Mouse (Mus musculus) heart, embryonic 13.5 days (tissue): ENCODE data around the gene Laptm4a. TPM values are rescaled to one million over a fixed set of nuclear protein-coding genes. Genes with fewer than 3 reads are reported as not detected.

Source experiments
- ATAC-seq: fragments of 200-750 bp; cut with Nextera tagmentation; 2 replicates; pipeline ENCODE4 v1.8.0; 2017; ENCODE audit warnings: moderate TSS enrichment; ENCODE audit not compliant: insufficient number of reproducible peaks, low FRiP score, low TSS enrichment; ENCODE audit errors: extremely low read depth
- H3K27ac ChIP-seq: fragments of 300-500 bp; sonication (generic); replicated peaks from 2 replicates; pipeline ENCODE4 v1.5.1; 2015; ENCODE audit warnings: moderate library complexity, mild to moderate bottlenecking, inconsistent platforms
- H3K27me3 ChIP-seq: fragments of 300-500 bp; sonication (generic); replicated peaks from 2 replicates; pipeline ENCODE4 v1.6.1; 2015; ENCODE audit warnings: mild to moderate bottlenecking, inconsistent platforms
- H3K36me3 ChIP-seq: fragments of 300-500 bp; sonication (generic); 2 replicates; pipeline ENCODE4 v1.6.1; 2015; ENCODE audit warnings: mild to moderate bottlenecking, inconsistent platforms
- H3K4me1 ChIP-seq: fragments of 300-500 bp; sonication (generic); 2 replicates; pipeline ENCODE4 v1.6.1; 2015; ENCODE audit warnings: inconsistent platforms
- H3K4me2 ChIP-seq: fragments of 300-500 bp; sonication (generic); 2 replicates; pipeline ENCODE4 v1.6.1; 2015; ENCODE audit warnings: inconsistent platforms, mild to moderate bottlenecking, moderate library complexity
- H3K4me3 ChIP-seq: fragments of 300-500 bp; sonication (generic); 2 replicates; pipeline ENCODE4 v1.5.1; 2015; ENCODE audit warnings: moderate library complexity, mild to moderate bottlenecking, inconsistent platforms
- H3K9ac ChIP-seq: fragments of 300-500 bp; sonication (generic); 2 replicates; pipeline ENCODE4 v1.6.1; 2015; ENCODE audit warnings: inconsistent platforms, mild to moderate bottlenecking, moderate library complexity
- H3K9me3 ChIP-seq: fragments of 300-500 bp; sonication (generic); 2 replicates; pipeline ENCODE4 v1.6.1; 2016; ENCODE audit warnings: inconsistent platforms
- WGBS: fragments of 180-500 bp; shearing (Covaris S2); methylation state at CpG from one replicate; pipeline ENCODE4 v1.1.7; 2015; ENCODE audit warnings: mixed read lengths; 5-methylcytosine and 5-hydroxymethylcytosine counted together
- polyA plus RNA-seq: library from polyadenylated mRNA; unstranded; fragments of >200 nt; fragmentation: Nextera tagmentation; extraction: Ambion mirVana; gene quantifications from 2 replicates; pipeline ENCODE4 v1.2.1, GENCODE M21; 2015

Gene Laptm4a
- polyA plus RNA-seq, 1 experiment from 2014 or later = 245 TPM

DNA sequence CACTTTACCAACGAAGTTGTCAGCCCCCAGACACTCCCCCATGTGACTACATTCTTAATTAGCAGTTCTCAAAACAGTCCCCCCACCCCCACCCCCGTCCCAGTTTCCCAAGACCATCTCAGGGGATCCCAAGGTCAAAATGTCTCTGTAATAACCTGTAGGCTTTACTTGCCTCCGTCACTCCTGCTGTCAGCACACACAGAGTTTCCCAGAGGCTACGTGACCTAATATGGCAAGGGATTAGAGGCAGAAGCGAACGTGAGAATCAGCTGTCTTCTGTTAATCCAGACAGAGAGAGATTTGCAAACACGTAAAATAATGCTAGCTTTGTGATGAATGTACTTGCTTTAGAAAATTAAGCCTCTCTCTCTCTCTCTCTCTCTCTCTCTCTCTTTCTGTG lies 33.0 kb upstream of the Laptm4a start:
- Histone ChIP-seq H3K4me1 (peaks cover 34% of the 10 kb centered on the region), H3K9ac (no peak overlapping the region), H3K27me3 (no peaks in the 10 kb centered on the region; the same call in 1 of the 2 replicates), H3K27ac (peak overlapping the region; percentile 48), H3K4me3 (no peak overlapping the region), H3K4me2 (no peak overlapping the region), H3K9me3 (no peaks in the 10 kb centered on the region), H3K36me3 (no peaks in the 10 kb centered on the region)
- 25% methylated on average over 7 of the region's 7 CpGs for WGBS
- no peak for ATAC-seq

DNA sequence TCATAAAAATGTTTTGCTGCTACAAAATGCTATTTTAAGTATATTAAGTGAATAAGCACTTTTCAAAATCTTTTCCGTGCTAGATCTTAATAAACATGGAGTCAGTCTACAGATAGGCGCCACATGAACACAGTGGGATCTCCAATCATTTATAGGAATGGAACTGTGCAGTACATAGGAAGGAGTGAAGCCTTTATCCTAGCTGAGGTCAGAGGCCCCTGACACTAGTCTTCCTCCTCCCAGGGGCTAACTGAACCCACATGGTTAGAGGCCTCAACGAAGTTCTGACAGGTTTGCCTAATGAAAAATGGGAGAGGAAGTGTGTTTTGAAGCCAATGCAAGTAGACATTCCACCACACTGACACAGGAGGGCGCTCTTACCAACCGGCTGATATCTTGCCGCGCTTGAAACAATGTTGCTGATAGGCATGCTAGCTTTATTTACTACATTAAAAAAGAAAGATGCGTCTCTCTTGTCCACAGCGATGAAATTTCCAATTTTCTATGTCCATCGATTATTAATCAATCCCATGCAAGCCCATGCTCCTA lies 32.3 kb upstream of the Laptm4a start:
- H3K4me1 ChIP-seq = peaks cover 36% of the 10 kb centered on the region
- H3K27ac ChIP-seq = no peak overlapping the region; the same call in 1 of the 2 replicates
- H3K27me3 ChIP-seq = no peaks in the 10 kb centered on the region; the same call in 1 of the 2 replicates
- H3K4me2 ChIP-seq = no peak overlapping the region
- 19% methylated on average over 10 of the region's 10 CpGs for WGBS
- ATAC-seq = no peak
- no peak overlapping the region for H3K4me3 ChIP-seq
- no peak overlapping the region for H3K9ac ChIP-seq
- H3K36me3 ChIP-seq = no peaks in the 10 kb centered on the region
- H3K9me3 ChIP-seq = no peaks in the 10 kb centered on the region

DNA sequence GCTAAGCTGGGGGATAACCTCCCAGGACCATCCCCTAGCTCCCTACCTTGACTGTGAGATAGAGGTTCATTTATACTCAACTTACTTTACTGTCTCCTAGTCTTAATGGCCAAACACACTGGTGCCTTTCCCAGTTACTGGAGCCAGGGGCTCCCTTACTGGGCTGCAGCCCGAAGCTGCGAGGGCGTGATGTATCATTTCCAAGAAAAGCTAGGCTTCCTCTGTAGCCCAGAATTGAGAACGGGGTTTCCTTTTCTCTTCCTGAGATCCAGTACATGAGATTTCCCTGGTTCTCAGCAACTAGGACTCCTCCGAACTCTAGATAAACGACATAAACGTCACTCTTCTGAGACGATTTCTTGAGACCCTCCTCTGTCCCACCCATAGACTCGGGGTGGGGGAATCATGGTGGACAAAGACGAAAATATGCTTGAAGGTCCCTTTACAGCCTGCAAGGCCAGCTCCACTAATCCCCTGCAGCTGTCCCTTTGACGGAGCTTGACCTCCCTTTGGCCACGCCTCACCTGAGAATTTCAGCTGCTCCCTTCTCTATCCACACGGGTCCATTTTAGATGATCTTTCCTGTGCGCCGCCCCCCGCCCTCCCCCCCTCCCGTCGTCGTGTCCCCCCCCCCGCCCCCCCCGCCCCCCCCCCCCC lies 28.5 kb upstream of the Laptm4a start:
- WGBS = 39% methylated on average over 13 of the region's 21 CpGs
- Histone ChIP-seq H3K9ac (peak overlapping the region; percentile 33; the same call in 1 of the 2 replicates), H3K4me1 (peaks cover 32% of the 10 kb centered on the region), H3K4me3 (peak overlapping the region; percentile 24; the same call in 1 of the 2 replicates), H3K27ac (no peak overlapping the region), H3K9me3 (no peaks in the 10 kb centered on the region), H3K36me3 (no peaks in the 10 kb centered on the region), H3K27me3 (no peaks in the 10 kb centered on the region), H3K4me2 (peak overlapping the region; percentile 57)
- no peak for ATAC-seq

DNA sequence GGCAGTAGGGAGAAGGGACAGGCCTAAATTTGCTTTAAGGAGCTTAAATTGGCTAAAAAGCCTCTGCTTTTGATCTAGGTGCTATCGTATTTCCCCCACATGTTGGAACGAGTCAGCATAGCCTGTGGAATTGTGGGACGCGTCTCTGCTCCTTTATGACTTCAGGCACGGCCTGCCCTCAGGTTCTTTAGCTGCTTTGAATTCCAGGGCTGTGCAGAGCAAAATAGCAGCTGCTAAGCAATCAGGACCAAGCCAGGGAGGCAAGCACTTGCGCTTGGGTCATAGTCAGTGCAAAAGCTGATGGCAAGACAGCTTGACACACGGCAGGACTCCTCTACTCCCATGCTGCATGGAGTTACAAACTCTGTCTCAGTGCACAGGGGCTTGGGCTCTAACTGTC lies 24.3 kb upstream of the Laptm4a start:
- Histone ChIP-seq H3K27ac (peak overlapping the region; percentile 71), H3K36me3 (no peaks in the 10 kb centered on the region), H3K4me3 (no peak overlapping the region), H3K4me2 (0 out of 2 replicates have a peak overlapping the region, but pooled peaks have one; percentile 5), H3K9me3 (no peaks in the 10 kb centered on the region), H3K9ac (peak overlapping the region; percentile 38), H3K27me3 (no peaks in the 10 kb centered on the region), H3K4me1 (peaks cover 51% of the 10 kb centered on the region)
- WGBS = 16% methylated on average over 7 of the region's 7 CpGs
- 0 out of 2 replicates have a peak, but pooled peaks have one; percentile 29 for ATAC-seq

DNA sequence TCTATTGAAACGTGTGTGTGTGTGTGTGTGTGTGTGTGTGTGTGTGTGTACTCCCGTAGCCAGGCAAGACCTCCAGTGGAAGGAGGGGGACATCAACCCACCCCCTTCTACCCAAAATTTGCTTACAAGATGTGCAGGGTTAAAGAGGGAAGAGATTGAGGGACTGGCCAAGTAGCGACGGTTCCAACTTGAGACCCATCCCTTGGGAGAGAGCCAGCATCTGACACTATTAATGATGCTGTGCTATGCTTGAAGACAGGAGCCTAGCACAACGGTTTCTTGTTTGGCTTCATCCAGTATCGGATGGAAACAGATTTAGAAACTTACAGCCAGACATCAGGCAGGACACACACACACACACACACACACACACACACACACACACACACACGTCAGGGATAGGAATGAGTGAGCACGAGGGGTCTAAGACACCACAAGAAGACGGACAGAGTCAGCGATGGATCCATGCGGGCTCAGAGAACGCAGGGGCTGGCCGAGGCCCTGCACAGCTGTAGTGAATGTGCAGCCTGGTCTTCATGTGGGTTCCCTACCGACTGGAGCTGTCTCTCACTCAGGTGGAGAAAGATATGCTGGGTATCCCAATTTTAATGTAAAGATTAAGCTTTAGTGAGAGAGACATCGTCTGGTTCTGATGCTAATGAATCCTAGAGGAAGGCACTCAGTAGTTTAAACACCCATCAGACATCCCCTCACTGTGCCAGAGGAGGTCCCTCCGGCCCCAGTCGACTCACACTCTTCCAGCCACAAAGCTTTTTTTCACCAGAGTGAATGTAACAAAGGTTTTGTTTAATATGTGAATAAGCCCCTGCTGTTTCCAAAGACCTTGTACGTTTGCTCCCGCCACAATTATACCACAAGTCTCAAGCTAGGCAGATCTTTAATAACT lies 22.3 kb upstream of the Laptm4a start:
- no peaks in the 10 kb centered on the region for H3K27me3 ChIP-seq
- H3K36me3 ChIP-seq = no peaks in the 10 kb centered on the region
- no peak overlapping the region for H3K27ac ChIP-seq
- H3K4me2 ChIP-seq = no peak overlapping the region
- H3K4me3 ChIP-seq = no peak overlapping the region
- H3K4me1 ChIP-seq = peaks cover 41% of the 10 kb centered on the region
- H3K9me3 ChIP-seq = no peaks in the 10 kb centered on the region
- ATAC-seq = no peak
- no peak overlapping the region for H3K9ac ChIP-seq
- 72% methylated on average over 19 of the region's 19 CpGs for WGBS

DNA sequence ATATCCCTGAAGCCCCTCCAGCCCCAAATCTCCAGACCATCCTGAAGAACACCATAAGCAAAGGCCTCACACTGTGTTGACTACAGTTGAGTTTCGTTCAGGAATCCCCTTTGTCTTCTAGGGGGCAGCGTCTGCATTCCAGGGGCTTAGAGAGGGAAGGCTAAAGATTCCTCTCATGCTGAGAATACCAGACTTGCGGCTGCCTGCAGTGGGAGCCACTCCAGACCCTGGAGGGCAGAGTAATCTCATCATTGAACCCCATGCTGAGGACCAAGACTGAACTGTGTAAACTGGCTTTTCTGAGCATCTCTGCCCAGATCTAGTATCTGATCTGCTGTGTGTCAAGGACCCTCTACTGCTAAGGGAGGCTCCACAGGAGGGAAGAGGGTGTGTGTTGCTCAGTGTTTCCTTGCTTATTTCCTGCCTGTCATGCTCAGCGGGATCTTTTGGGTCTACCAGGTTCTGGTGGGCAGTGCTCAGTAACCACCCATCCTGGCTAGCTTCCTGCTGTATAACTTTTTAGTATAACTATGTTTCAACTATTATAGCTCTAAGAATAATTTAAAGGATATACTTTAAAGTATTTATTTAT lies 21.3 kb upstream of the Laptm4a start:
- Histone ChIP-seq H3K4me3 (no peak overlapping the region), H3K9ac (no peak overlapping the region; the same call in 1 of the 2 replicates)

DNA sequence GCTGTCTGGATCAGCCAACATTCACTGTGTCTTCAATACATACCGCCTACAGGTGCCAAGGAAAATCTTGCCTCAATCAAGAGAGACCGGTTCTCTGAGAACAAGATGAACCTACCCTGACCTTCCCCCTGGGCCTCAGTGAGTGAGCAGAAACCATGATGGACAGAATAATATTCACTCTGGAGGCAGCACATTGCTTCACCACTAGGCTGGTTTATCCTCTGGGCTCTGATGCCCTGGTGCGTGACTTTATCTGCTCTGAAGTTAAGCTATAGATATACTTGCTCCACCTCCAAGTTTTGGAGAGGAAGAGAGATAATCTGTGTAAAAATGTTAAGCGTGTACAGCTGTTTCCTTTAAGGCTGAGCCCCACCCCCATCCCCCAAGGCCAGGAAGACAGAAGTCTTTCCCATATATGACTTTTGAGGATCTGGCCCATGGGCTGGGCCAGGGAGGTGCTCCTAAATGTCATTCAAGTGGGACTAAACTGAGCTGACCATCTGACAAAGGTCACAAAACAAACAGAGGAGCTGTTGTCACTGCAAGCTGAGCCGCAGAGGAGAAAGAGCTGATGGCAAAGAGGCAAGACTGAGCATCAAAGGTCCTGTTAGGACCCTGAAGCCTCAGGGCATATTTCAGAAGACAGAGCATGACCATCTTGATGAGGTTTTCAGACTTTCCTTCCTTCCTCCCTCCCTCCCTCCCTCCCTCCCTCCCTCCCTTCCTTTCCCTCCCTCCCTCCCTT lies 20.4 kb upstream of the Laptm4a start:
- Histone ChIP-seq H3K27me3 (no peaks in the 10 kb centered on the region), H3K27ac (peak overlapping the region; percentile 13), H3K4me3 (no peak overlapping the region), H3K4me2 (no peak overlapping the region), H3K9me3 (no peaks in the 10 kb centered on the region), H3K4me1 (peaks cover 46% of the 10 kb centered on the region), H3K36me3 (no peaks in the 10 kb centered on the region), H3K9ac (no peak overlapping the region)
- no peak for ATAC-seq
- 27% methylated on average over 5 of the region's 5 CpGs for WGBS

More for the DNA sequence above, 21.3 kb upstream of the Laptm4a start:
- WGBS = 20% methylated on average over 4 of the region's 4 CpGs
- peak overlapping the region; percentile 29 for H3K27ac ChIP-seq
- no peak overlapping the region for H3K4me2 ChIP-seq
- H3K27me3 ChIP-seq = no peaks in the 10 kb centered on the region
- H3K36me3 ChIP-seq = no peaks in the 10 kb centered on the region
- ATAC-seq = no peak
- H3K9me3 ChIP-seq = no peaks in the 10 kb centered on the region
- peaks cover 46% of the 10 kb centered on the region for H3K4me1 ChIP-seq

DNA sequence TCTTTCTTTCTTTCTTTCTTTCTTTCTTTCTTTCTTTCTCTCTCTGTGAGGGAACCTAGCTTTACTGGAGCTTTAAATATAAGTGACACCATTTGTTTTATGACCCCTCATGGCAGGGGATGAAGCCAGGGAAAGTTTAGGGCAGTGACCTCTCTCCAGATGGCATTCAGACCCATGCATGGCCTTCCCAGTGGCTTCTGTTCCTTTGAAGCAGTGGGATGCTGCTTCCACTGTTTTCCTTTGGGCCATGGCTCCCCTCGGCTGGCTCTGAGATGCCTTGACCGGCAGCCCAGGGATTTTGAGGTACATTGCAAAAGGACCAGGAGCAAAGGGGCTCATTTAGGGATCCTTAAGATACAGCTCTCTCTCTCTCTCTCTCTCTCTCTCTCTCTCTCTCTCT lies 19.5 kb upstream of the Laptm4a start:
- Histone ChIP-seq H3K27ac (no peak overlapping the region), H3K9me3 (no peaks in the 10 kb centered on the region), H3K9ac (no peak overlapping the region), H3K4me2 (no peak overlapping the region), H3K27me3 (no peaks in the 10 kb centered on the region), H3K4me1 (peaks cover 41% of the 10 kb centered on the region), H3K4me3 (no peak overlapping the region), H3K36me3 (no peaks in the 10 kb centered on the region)
- 22% methylated on average over 2 of the region's 2 CpGs for WGBS
- no peak for ATAC-seq

DNA sequence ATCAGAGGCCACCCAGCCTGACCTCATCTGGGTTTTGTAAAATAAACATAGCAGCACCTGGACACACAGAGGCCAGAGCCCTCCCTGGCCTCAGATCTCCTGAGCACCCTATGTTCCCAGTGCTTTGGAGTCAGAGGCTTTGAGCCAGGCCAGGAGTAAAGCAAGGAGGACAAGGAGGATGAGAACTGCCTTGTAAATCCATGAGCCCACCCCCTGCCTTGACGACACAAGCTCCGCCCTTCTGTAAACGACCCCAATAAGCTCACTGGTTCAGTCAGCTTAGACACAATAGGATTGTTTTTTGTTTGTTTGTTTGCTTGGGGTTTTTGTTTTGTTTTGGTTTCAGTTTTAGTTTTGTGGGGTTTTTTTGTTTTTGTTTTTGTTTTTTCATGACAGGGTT lies 19.0 kb upstream of the Laptm4a start:
- no peaks in the 10 kb centered on the region for H3K27me3 ChIP-seq
- H3K9me3 ChIP-seq = no peaks in the 10 kb centered on the region
- H3K4me1 ChIP-seq = peaks cover 36% of the 10 kb centered on the region
- no peak overlapping the region for H3K27ac ChIP-seq
- WGBS = 36% methylated on average over 3 of the region's 3 CpGs
- no peak overlapping the region for H3K4me3 ChIP-seq
- H3K9ac ChIP-seq = no peak overlapping the region
- no peaks in the 10 kb centered on the region for H3K36me3 ChIP-seq
- ATAC-seq = no peak
- no peak overlapping the region for H3K4me2 ChIP-seq

DNA sequence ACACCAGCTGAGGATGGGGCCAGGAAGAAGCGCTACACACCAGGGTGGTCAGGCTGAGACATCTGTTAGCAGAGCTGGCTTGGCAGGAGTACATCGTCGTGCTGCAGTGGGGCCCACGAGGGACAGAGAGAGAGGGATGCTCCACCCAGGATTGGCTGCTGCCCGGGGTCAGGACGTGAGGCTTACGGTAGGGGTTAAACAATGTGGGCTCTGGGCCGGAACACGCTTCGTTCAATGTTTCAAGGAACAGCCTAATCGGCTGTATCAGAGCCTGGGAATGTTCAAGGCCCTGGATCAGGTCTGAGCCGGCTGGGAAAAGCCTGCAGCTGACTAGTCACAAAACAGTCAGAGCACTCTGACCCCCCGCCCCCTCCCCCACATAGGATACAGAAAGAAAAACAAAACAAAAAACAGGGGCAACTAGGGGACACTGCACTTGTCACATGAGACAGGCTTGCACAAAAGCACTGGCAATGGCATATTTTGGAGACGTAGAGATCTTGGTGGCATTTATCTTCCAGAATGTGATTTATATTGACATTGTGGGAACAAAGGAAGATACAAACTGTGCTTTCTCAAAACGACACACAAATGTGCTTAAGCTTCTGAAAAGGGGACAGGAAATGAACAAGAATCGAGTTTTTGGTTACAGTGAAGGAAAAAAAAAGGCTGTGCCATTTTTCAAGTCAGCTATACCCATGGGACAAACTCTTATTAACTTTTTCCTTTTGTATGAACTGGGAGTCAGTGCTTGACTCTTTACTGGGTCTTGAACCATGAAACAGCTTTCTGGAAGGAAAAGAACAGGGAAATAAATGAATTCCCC lies 8.4 kb upstream of the Laptm4a start:
- peak overlapping the region; percentile 26 for H3K4me2 ChIP-seq

More for the DNA sequence above, 8.4 kb upstream of the Laptm4a start:
- Histone ChIP-seq H3K4me3 (no peak overlapping the region), H3K27ac (peak overlapping the region; percentile 30), H3K9ac (peak overlapping the region; percentile 41), H3K36me3 (no peaks in the 10 kb centered on the region), H3K27me3 (no peaks in the 10 kb centered on the region), H3K9me3 (no peaks in the 10 kb centered on the region), H3K4me1 (peaks cover 38% of the 10 kb centered on the region)
- 22% methylated on average over 16 of the region's 16 CpGs for WGBS
- ATAC-seq = no peak
